Mouse (Mus musculus) MEL (cell line): ENCODE measurements at regions not wholly inside any gene's neighbourhood (a gene's known extent, or its start where the extent isn't known, plus 50 kb on each side); places are given as distances from the start of the nearest gene placed in this dataset.

Source experiments
- DNase-seq: peaks from one replicate; pipeline ENCODE4 v3.0.0; 2011; ENCODE audit warnings: low read depth, low spot score
- H3K27ac ChIP-seq: 2 replicates; pipeline ENCODE4 v1.5.1; 2012; ENCODE audit warnings: low read depth, mild to moderate bottlenecking, control low read depth, low read length, moderate library complexity; ENCODE audit not compliant: control insufficient read depth
- H3K27me3 ChIP-seq, 2 experiments: fragments of 150-350 bp in 1 of 2; sonication (generic) in 1 of 2; 2 replicates each; pipeline ENCODE4 v1.6.1; 2012; ENCODE audit warnings: low read length in 2 of 2, mild to moderate bottlenecking in 2 of 2, improper control_type of control experiment in 1 of 2, moderate library complexity in 1 of 2; ENCODE audit not compliant: insufficient read depth in 2 of 2, control insufficient read depth in 1 of 2
- H3K36me3 ChIP-seq, 2 experiments: 2 replicates each; pipeline ENCODE4 v1.6.1; 2012 to 2014; ENCODE audit warnings: low read length in 2 of 2, improper control_type of control experiment in 1 of 2, inconsistent platforms in 1 of 2, mild to moderate bottlenecking in 1 of 2; ENCODE audit not compliant: insufficient read depth in 2 of 2, control insufficient read depth in 1 of 2
- H3K4me1 ChIP-seq, 2 experiments: fragments of 150-350 bp in 1 of 2; sonication (generic) in 1 of 2; 2 replicates each; pipeline ENCODE4 v1.6.1; 2012; ENCODE audit warnings: low read length in 2 of 2, improper control_type of control experiment in 1 of 2, mild to moderate bottlenecking in 1 of 2; ENCODE audit not compliant: insufficient read depth in 2 of 2, control insufficient read depth in 1 of 2
- H3K4me3 ChIP-seq, 2 experiments: fragments of 150-350 bp in 1 of 2; sonication (generic) in 1 of 2; 2 replicates each; pipeline ENCODE4 v1.5.1; 2012; ENCODE audit warnings: low read depth in 2 of 2, low read length in 2 of 2, mild to moderate bottlenecking in 2 of 2, moderate library complexity in 2 of 2, control low read depth in 1 of 2, improper control_type of control experiment in 1 of 2; ENCODE audit not compliant: control insufficient read depth in 1 of 2, insufficient read depth in 1 of 2
- H3K79me2 ChIP-seq: 2 replicates; pipeline ENCODE4 v1.6.1; 2012; ENCODE audit warnings: mild to moderate bottlenecking, low read length, moderate library complexity; ENCODE audit not compliant: control insufficient read depth, poor library complexity, insufficient read depth
- H3K9ac ChIP-seq: 2 replicates; pipeline ENCODE4 v1.6.1; 2012; ENCODE audit warnings: low read depth, mild to moderate bottlenecking, control low read depth, low read length, moderate library complexity; ENCODE audit not compliant: control insufficient read depth, poor library complexity, severe bottlenecking
- H3K9me3 ChIP-seq: fragments of 150-350 bp; sonication (generic); replicated peaks from 2 replicates; pipeline ENCODE4 v1.6.1; 2012; ENCODE audit warnings: mild to moderate bottlenecking, low read length, improper control_type of control experiment, moderate library complexity; ENCODE audit not compliant: insufficient read depth
- CHD1 ChIP-seq: IDR thresholded peaks from 2 replicates; pipeline ENCODE4 v1.6.1; 2012; ENCODE audit warnings: low read depth, mild to moderate bottlenecking, inconsistent platforms, low read length, improper control_type of control experiment
- CHD2 ChIP-seq: IDR thresholded peaks from 2 replicates; pipeline ENCODE4 v1.6.1; 2011; ENCODE audit warnings: low read length, improper control_type of control experiment
- CTCF ChIP-seq, 3 experiments: IDR thresholded peaks in 2 of 3; conservative IDR thresholded peaks in 1 of 3; 2 replicates each; pipeline ENCODE4 v1.5.1; 2011 to 2012; ENCODE audit warnings: low read length in 3 of 3, low read depth in 2 of 3, mild to moderate bottlenecking in 2 of 3, improper control_type of control experiment in 1 of 3, inconsistent platforms in 1 of 3, mixed read lengths in 1 of 3, moderate library complexity in 1 of 3; ENCODE audit not compliant: control insufficient read depth in 1 of 3, insufficient read depth in 1 of 3, poor library complexity in 1 of 3, severe bottlenecking in 1 of 3
- E2F4 ChIP-seq: IDR thresholded peaks from 2 replicates; pipeline ENCODE4 v1.6.1; 2011; ENCODE audit warnings: low read depth, low read length, improper control_type of control experiment, borderline replicate concordance
- EP300 ChIP-seq, 2 experiments: IDR thresholded peaks; 2 replicates each; pipeline ENCODE4 v1.6.1; 2011; ENCODE audit warnings: improper control_type of control experiment in 2 of 2, low read length in 2 of 2, low read depth in 1 of 2, mild to moderate bottlenecking in 1 of 2
- GABPA ChIP-seq: IDR thresholded peaks from 2 replicates; pipeline ENCODE4 v1.6.1; 2012; ENCODE audit warnings: low read depth, mild to moderate bottlenecking, inconsistent platforms, low read length, improper control_type of control experiment, moderate library complexity
- GATA1 ChIP-seq: IDR thresholded peaks from 2 replicates; pipeline ENCODE4 v1.6.1; 2011; ENCODE audit warnings: low read depth, low read length, improper control_type of control experiment
- MAX ChIP-seq: IDR thresholded peaks from 2 replicates; pipeline ENCODE4 v1.6.1; 2011; ENCODE audit warnings: low read length, improper control_type of control experiment
- MXI1 ChIP-seq: IDR thresholded peaks from 2 replicates; pipeline ENCODE4 v1.6.1; 2011; ENCODE audit warnings: mild to moderate bottlenecking, low read depth, low read length, improper control_type of control experiment
- NELFE ChIP-seq: IDR thresholded peaks from 2 replicates; pipeline ENCODE4 v1.6.1; 2011; ENCODE audit warnings: low read depth, low read length, improper control_type of control experiment
- NRF1 ChIP-seq: IDR thresholded peaks from 2 replicates; pipeline ENCODE4 v1.6.1; 2014; ENCODE audit warnings: low read depth, mild to moderate bottlenecking, inconsistent platforms, low read length, improper control_type of control experiment, moderate library complexity; ENCODE audit not compliant: poor library complexity, insufficient read depth, severe bottlenecking
- RCOR1 ChIP-seq: IDR thresholded peaks from 2 replicates; pipeline ENCODE4 v1.6.1; 2012; ENCODE audit warnings: low read depth, mild to moderate bottlenecking, inconsistent platforms, low read length, improper control_type of control experiment
- SIN3A ChIP-seq: IDR thresholded peaks from 2 replicates; pipeline ENCODE4 v1.6.1; 2012; ENCODE audit warnings: low read length, improper control_type of control experiment, inconsistent platforms
- SMC3 ChIP-seq: IDR thresholded peaks from 2 replicates; pipeline ENCODE4 v1.6.1; 2011; ENCODE audit warnings: low read depth, low read length, improper control_type of control experiment
- UBTF ChIP-seq: IDR thresholded peaks from 2 replicates; pipeline ENCODE4 v1.6.1; 2012; ENCODE audit warnings: low read depth, mild to moderate bottlenecking, inconsistent platforms, low read length, improper control_type of control experiment, moderate library complexity, borderline replicate concordance; ENCODE audit not compliant: insufficient read depth
- ZKSCAN1 ChIP-seq: IDR thresholded peaks from 2 replicates; pipeline ENCODE4 v1.6.1; 2012; ENCODE audit warnings: low read depth, mild to moderate bottlenecking, inconsistent platforms, low read length, improper control_type of control experiment, moderate library complexity
- ZMIZ1 ChIP-seq: IDR thresholded peaks from 2 replicates; pipeline ENCODE4 v1.6.1; 2012; ENCODE audit warnings: low read depth, mild to moderate bottlenecking, inconsistent platforms, low read length, improper control_type of control experiment, moderate library complexity

- H3K4me1 ChIP-seq: no peaks in the 10 kb centered on the region
- no peak overlapping the region for H3K27ac ChIP-seq
- no peaks in the 10 kb centered on the region for H3K79me2 ChIP-seq
- H3K36me3 ChIP-seq: no peaks in the 10 kb centered on the region
- no peak overlapping the region for H3K9ac ChIP-seq
- H3K27me3 ChIP-seq: no peaks in the 10 kb centered on the region; a peak in 2 of 4 replicates
- peak; percentile 42 for DNase-seq
- TF ChIP-seq ZMIZ1 (no peak), EP300 (IDR thresholded peaks at IDR 0.05; ENCODE audit: low read depth in 1 of 2, low read length in 2 of 2) (peak in 1 of 2 experiments; percentile 33; a peak in 2 of 4 replicates), GATA1 (peak; percentile 41; the same call in 1 of the 2 replicates), UBTF (no peak)
- no peaks in the 10 kb centered on the region for H3K9me3 ChIP-seq
- H3K4me3 ChIP-seq: no peak overlapping the region
Observed at GRCm38 (mm10) chr1:161329218-161329617, 66.0 kb upstream of the Tnfsf4 start.

DNA sequence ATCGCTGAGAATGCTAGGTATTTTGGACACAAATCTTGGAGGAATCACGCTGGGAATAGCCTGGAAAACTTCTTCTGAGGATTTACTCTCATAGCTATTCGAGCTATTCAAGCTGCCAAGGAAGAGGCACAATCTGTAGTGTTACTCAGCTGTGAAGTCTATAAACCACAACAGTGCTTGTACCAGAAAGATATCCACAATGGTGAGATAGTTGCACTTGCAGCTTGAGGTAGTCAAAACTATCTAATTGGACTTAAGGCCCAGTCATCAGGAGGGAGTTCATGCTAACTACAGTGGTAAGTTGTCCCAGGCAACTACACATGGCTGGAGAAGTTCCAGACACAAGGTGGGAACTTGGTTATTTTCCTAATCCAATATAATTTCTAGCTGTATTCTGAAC, 62.1 kb upstream of the Tnfsf4 start:
- H3K9ac ChIP-seq: no peak overlapping the region
- no peaks in the 10 kb centered on the region for H3K9me3 ChIP-seq
- TF ChIP-seq EP300 (IDR thresholded peaks at IDR 0.05; ENCODE audit: low read depth in 1 of 2, low read length in 2 of 2) (0 out of 4 replicates have a peak, but pooled peaks of 1 of the 2 experiments have one; percentile 9), MAX (no peak)
- H3K4me3 ChIP-seq: no peak overlapping the region
- H3K36me3 ChIP-seq: no peaks in the 10 kb centered on the region
- no peaks in the 10 kb centered on the region for H3K79me2 ChIP-seq
- no peaks in the 10 kb centered on the region; a peak in 1 of 4 replicates for H3K27me3 ChIP-seq
- H3K4me1 ChIP-seq: no peaks in the 10 kb centered on the region
- H3K27ac ChIP-seq: no peak overlapping the region
- DNase-seq: peak; percentile 30

- no peak for DNase-seq
- H3K4me3 ChIP-seq: no peak overlapping the region
- TF ChIP-seq E2F4 (no peak), GABPA (no peak), CHD1 (no peak), GATA1 (no peak), SIN3A (no peak), ZKSCAN1 (no peak), MXI1 (no peak), NELFE (no peak), ZMIZ1 (no peak), RCOR1 (no peak), SMC3 (no peak), CTCF (IDR thresholded peaks at IDR 0.05 in 2 of 3, conservative IDR thresholded peaks at IDR 0.05 in 1 of 3; ENCODE audit: control insufficient read depth in 1 of 3, insufficient read depth in 1 of 3, low read depth in 2 of 3, low read length in 3 of 3, poor library complexity in 1 of 3, severe bottlenecking in 1 of 3) (no peak), NRF1 (no peak), CHD2 (no peak), UBTF (no peak)
- TF ChIP-seq, all 39 proteins: peak for 0
- Histone ChIP-seq H3K4me1 (no peaks in the 10 kb centered on the region), H3K79me2 (no peaks in the 10 kb centered on the region), H3K36me3 (no peaks in the 10 kb centered on the region), H3K27me3 (peaks cover 0 to 9% of the 10 kb centered on the region in 2 experiments), H3K9me3 (no peaks in the 10 kb centered on the region), H3K9ac (no peak overlapping the region), H3K27ac (no peak overlapping the region)
Observed at GRCm38 (mm10) chr1:161345111-161345510, 50.1 kb upstream of the Tnfsf4 start.
